Mouse (Mus musculus) layer of hippocampus, adult 18-20 months (tissue): ENCODE data around the gene Shroom3. TPM values are rescaled to one million over a fixed set of nuclear protein-coding genes. Genes with fewer than 3 reads are reported as not detected.
"Not testable (repeated sequence)": the region's sequence is repeated elsewhere in the genome, so short reads cannot be mapped to it uniquely, and the experiment has no call there.

Experiments
- DNase-seq, 2 experiments: peaks; one replicate each; pipeline ENCODE4 v3.0.0; 2022; ENCODE audit warnings: low spot score in 2 of 2
- total RNA-seq, 2 experiments: library from RNA; stranded (reverse); gene quantifications; 2 replicates each; pipeline ENCODE4 v1.2.3; 2021

Shroom3 gene
- total RNA-seq, 2 experiments from 2014 or later: 2.3 to 2.5 TPM

DNA sequence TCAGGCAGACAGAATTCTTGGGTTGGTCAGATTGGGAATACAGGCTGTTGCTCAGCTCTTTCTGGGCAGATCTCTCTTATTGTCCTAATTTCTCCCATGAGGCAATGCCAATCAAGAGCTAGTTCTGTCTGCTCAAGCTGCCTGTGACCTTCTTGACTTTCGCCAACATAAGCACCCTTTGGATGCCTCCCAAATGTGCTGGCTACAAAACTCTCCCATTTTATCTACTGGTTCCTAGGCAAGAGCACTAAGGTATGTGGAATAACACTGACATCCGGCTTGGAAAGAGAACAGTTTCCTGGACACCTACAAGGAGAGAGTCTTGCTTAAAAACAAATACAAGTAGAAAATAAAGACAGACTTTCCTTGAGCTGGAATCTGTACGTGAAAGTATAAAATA lies 204.3 kb downstream of the Shroom3 start:
- no peak for DNase-seq

DNA sequence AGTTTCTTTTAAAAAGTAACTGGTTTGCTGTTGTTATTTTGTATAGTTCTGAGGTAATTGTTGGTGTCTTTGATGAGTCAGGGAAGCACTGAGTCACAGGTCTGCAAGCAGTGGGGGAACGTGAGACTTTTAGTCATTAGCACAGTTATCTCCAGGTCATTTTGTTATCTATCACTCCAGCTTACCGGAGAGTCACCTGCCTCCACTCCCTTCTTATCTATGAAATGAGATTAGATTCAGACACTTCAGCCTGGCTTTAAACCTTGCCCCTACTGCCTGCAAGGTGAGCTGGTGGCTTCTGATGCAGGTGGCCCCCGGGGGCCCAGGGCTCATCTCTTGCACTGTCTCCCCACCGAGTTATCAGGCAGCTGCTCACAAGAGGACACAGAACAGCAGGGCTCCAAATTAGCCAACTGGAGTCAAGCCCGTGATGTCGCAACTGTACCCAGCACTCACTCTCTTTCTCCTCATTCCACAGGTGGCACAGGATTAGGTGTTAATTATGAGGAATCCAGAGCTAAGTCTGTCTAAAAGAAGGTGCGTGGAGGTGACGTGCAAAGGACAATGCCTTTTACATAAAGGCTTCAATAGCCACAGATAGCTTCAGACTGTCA lies 205.5 kb downstream of the Shroom3 start:
- no peak for DNase-seq

DNA sequence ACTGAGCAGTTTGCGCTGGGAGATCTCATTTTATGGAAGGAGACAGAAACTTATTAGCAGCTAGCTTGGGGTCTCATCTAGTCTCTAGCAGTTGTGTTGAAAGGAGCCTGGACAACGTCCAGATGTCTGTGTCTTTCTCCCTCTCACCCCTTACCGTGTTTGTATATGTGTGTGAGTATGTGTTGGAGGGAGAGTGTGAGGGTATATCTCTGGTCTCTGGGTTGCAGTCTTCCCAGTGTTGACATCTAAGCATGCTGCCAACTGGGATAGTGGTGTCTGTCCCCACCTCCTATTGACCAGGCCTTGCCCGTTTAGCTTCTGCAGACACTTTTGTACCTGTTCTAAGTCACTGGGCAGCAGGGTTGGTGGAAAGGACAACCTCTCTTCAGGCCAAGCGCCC lies 207.7 kb downstream of the Shroom3 start:
- no peak for DNase-seq

DNA sequence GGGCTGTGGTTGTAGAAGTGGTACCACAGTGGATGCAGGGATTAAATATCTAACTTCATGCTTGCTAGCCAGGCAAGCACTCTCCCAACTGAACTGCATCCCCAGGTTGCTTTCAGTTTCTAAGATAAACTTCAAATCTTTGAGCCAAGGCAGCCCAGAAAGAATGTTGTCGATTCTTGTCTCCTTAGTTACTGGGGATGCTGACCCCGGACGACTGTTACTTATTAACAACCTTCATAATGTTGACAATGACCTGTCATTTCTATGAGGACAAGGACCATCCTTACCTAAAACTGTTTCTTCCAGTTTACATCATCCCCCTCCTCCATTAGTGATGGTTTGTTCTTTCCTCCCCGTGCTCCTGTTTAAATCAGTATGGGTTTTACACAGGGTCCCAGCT lies 210.0 kb downstream of the Shroom3 start:
- no peak for DNase-seq

- no peak for DNase-seq
Measured at GRCm38 (mm10) chr5:92893711-92894110, 210.5 kb downstream of the Shroom3 start.

DNA sequence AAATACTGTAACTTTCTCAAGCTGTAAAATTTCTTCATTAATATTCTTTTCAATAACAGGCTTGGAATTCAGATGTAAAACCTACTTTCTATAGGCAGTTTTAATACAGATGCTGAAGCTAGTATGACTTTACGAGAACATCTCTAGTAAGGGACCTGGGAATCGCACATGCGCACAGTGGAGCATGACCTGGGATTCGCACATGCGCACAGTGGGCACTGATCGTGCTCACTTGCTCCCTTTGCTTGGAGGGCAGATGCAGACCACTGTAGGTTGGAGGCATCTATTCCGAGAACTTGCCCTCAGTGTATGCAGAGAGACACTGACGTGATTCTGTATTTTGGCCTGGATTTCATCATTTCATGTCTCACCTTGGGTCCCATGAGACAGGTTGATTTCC lies 212.6 kb downstream of the Shroom3 start:
- no peak for DNase-seq

DNA sequence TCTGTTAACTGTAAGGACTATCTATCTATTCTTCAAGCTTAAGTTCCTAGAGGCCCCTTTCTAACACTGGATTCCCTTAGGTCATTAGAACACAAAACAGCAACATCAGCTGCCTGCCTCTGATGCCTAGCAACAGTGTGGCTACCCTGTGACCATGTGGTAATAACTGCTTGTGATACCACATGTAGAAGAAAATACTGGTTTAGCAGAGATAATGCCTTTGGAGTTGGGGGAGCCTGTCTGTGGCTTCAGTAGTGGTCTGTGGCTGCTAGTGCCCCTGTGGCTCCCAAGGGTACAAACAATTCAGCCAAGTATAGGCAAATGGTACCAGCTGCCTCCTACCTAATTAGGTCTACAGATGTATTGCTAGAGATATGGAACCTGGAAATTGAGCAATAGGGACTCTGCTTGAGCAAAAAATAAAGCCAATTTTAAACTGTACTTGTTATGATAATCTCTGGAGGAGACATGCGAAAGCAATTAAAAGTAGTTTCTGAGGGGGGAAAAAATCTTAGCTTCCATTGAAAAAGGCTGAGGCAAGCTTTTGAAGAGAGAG lies 213.6 kb downstream of the Shroom3 start:
- DNase-seq: no peak

GRCm38 (mm10) chr5:92897766-92898745 lies 214.8 kb downstream of the Shroom3 start:
- peak; percentile 34 to 42 for DNase-seq

GRCm38 (mm10) chr5:92900470-92900869 lies 217.2 kb downstream of the Shroom3 start:
- no peak for DNase-seq

GRCm38 (mm10) chr5:92901870-92902269 lies 218.6 kb downstream of the Shroom3 start:
- no peak for DNase-seq

GRCm38 (mm10) chr5:92905146-92905545 lies 221.9 kb downstream of the Shroom3 start:
- DNase-seq: no peak

DNA sequence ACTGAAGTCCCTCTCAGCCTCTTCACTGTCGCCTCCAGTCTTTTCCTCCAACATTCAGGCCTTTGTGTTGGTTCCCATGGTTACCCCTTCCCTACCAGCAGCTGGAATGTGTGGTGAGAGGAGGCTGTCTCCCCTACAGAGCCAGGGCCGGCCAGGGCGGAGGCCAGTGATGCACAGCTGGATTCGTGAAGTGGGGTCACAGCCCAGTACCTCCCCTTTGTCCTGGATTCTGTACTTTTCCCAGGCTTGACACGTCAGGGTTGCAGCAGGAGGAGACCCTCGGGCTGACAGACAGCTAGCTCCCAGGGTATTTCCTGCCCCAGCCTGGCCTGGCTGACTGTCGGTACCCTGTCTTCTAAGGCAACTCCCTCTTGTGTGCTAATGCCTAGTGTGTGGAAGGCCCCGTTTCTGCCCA lies 222.4 kb downstream of the Shroom3 start:
- DNase-seq: no peak

DNA sequence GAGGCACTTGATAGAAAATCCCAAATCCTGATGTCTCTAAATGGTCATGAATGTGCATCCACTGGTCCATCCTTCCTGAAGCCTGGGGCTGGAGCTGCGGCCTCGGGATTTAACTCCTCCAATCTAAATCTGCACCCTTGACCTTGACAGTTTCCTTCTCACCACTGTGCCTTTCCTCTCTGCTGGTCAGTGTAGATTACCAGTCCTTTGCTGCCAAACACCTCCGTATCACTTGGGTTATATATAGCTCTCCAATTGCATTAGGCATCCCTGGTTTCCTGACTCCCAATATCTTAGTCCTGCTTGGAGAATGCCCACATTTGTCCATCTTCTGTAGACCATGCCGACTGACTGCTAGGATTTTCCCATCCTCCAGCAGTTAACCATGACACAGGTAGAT lies 225.0 kb downstream of the Shroom3 start:
- DNase-seq: no peak

- DNase-seq: no peak
Measured at GRCm38 (mm10) chr5:92910838-92911237, 227.6 kb downstream of the Shroom3 start.

DNA sequence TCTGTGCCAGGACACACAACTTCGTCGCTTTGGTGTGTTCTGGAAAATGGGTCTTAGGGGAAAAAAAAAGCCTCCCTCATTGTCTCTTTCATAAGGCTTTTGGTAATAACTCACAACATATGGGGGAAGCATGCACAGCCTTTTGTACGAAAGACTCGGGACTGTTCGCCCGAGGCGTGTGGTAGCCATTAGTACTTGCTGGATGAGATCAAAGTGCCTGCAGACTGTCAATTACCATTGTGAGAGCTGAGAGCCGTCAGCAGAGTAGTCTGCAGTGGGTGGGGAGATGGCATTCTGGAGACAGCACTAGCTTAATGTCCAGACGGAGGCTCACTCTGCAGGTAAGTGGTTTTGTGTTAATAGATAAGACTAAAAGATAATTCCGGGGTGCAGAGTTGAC lies 232.2 kb downstream of the Shroom3 start:
- DNase-seq: no peak

- no peak for DNase-seq
Measured at GRCm38 (mm10) chr5:92917755-92918154, 234.5 kb downstream of the Shroom3 start.

DNA sequence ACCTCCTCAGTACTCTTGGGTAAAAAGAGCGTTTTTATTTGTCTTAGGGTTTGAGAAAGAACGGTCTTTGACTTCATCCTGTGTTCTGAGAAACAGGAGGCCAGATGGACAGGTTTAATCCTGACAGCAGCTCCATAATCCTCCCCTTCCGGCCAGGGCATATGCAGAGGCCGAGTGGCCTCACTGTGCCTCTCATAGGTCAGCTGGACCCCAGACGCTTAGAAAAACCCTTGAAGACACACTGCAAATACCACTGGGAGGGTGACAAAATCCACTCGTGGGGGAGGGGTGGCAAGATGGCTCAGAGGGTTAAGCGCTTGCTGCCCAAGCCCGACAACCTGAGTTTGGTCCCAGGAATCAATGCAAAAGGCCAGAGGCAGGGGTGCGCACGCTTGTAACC lies 234.9 kb downstream of the Shroom3 start:
- DNase-seq: no peak

DNA sequence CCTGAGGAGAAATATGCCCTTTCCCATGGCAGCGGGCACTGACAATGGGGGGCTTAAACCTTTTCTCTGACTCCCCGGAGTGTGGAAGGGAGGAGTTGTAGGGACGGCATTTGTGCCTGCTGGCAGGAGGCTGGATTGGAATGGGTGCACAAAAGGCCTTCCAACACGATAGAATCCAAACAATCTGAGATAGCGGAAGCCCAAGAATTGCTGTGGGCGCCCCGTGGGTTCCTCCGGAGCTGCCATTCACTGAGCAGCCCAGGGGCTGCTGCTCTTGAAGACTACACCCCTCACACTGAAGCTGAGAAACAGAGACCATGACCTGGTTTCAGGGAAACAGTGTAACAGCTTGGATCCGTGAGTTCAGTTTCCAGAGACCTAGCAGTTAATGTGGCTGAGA lies 235.6 kb downstream of the Shroom3 start:
- DNase-seq: no peak

DNA sequence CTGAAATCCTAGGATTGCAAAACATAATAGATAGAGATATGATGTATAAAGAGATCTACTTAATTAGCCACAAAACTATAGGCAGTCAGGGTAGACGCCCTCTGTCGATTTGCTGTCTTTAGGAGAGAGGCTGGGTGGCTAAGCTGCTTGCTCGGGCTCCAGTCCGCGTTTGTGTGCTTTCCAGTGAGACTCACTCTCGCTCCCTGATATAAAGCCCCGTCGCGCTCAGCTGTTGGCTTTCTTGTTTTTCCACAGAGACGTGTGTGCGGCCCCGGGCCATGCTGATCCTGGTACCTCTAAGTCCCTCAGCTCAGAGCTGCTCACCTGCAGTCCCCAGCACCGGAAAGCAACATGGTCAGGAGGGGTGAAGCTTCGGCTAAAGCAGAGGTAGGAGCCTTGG lies 236.2 kb downstream of the Shroom3 start:
- DNase-seq: no peak

DNA sequence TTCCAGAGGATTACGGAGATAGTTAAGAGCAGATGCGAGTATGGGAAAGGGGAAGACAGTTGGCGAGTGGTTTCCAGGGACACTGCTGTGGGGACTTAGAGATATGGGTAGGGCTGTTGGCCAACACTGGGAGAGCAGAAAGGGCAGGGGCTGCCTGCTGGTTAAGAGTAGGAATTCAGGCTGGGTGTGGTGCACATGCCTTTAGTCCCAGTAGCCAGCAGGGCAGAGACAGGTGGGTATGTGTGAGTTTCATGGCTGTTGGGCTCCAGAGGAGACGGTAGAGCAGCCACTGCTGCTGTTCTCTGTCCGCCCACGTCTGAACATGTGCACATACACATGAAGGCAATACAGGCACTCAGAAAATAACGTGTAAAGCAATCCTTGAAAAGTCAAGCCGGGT lies 237.7 kb downstream of the Shroom3 start:
- DNase-seq: no peak

DNA sequence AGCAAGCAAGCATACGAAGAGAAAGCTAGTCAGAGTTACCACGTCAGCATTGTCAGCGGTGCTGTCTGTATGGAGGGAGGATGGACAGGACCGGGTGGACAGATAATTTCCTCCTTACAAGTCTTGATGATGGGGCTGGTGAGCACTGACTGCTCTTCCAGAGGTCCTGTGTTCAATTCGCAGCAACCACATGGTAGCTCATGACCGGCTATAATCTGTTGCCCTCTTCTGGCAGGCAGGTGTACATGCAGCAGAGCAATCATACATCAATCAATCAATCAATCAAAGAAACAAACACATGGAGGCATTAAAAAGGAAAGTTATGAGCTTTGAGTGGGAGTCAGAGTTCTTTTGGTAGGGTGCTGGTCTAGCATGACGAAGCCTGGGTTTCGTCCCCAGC lies 238.5 kb downstream of the Shroom3 start:
- no peak for DNase-seq

DNA sequence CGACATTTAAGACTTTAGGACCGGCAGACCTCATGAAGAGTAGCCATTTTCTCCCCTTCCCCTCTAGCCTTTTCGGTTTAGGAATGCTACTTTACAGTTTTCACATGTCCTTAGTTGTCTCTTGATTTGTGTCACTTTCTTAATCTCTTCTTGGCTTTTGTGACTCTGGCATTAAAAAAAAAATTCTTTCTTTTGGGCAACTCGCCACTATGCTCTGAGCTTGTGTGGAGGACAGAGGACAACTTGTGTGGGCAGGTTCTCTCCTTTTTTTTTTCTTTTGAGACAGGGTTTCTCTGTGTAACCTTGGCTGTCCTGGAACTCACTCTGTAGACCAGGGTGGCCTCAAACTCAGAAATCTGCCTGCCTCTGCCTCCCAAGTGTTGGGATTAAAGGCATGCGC lies 239.7 kb downstream of the Shroom3 start:
- DNase-seq: not testable (repeated sequence)
